Mouse (Mus musculus) testis, adult 2 months (tissue): ENCODE measurements at regions not wholly inside any gene's neighbourhood (a gene's known extent, or its start where the extent isn't known, plus 50 kb on each side); places are given as distances from the start of the nearest gene placed in this dataset.

ENCODE experiments used
- H3K27ac ChIP-seq: fragments of 200-500 bp; 2 replicates; pipeline ENCODE4 v1.5.1; 2012; ENCODE audit warnings: low read depth, low read length; ENCODE audit not compliant: control insufficient read depth, insufficient read depth
- H3K27me3 ChIP-seq: fragments of 200-500 bp; 2 replicates; pipeline ENCODE4 v1.6.1; 2012; ENCODE audit warnings: mild to moderate bottlenecking, low read length, moderate library complexity; ENCODE audit not compliant: control insufficient read depth, insufficient read depth
- H3K36me3 ChIP-seq: fragments of 200-500 bp; 2 replicates; pipeline ENCODE4 v1.6.1; 2012; ENCODE audit warnings: mild to moderate bottlenecking, low read length; ENCODE audit not compliant: control insufficient read depth, insufficient read depth
- H3K4me1 ChIP-seq: fragments of 200-500 bp; 2 replicates; pipeline ENCODE4 v1.6.1; 2012; ENCODE audit warnings: low read length; ENCODE audit not compliant: control insufficient read depth, insufficient read depth
- H3K4me3 ChIP-seq: fragments of 200-500 bp; 2 replicates; pipeline ENCODE4 v1.5.1; 2012; ENCODE audit warnings: low read depth, mild to moderate bottlenecking, low read length, moderate library complexity, mixed read lengths; ENCODE audit not compliant: control insufficient read depth
- CTCF ChIP-seq: fragments of 200-500 bp; IDR thresholded peaks from 2 replicates; pipeline ENCODE4 v1.5.1; 2012; ENCODE audit warnings: low read depth, mild to moderate bottlenecking, inconsistent platforms, low read length, moderate library complexity; ENCODE audit not compliant: control insufficient read depth, insufficient read depth, insufficient replicate concordance
- POLR2A ChIP-seq: fragments of 200-500 bp; IDR thresholded peaks from 2 replicates; pipeline ENCODE4 v1.6.1; 2012; ENCODE audit warnings: low read depth, mild to moderate bottlenecking, inconsistent platforms, low read length, moderate library complexity; ENCODE audit not compliant: control insufficient read depth

DNA sequence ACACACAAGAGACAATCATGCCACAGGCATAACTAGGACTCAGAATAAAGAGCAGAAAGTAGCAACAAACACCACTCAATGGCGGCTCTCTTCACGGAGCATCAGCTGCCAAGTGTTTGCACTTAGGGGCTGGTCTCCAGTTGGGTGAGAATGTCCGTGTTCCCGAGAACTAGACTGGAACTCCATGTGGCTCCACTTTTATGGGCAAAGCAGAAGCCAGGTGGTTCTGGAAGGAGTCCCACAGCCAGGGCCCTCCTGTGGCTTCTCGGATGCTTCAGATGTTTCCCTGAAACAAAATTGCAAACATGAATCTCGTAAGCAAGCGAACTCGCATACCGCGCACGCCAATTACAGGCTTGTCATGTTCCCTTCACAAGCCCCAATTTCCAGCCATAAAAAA is 113.7 kb upstream of the Mgmt start:
- no peaks in the 10 kb centered on the region for H3K4me1 ChIP-seq
- H3K4me3 ChIP-seq: no peak overlapping the region
- no peak for TF ChIP-seq CTCF
- TF ChIP-seq POLR2A: no peak
- H3K27me3 ChIP-seq: no peaks in the 10 kb centered on the region
- no peaks in the 10 kb centered on the region for H3K36me3 ChIP-seq
- H3K27ac ChIP-seq: no peak overlapping the region

DNA sequence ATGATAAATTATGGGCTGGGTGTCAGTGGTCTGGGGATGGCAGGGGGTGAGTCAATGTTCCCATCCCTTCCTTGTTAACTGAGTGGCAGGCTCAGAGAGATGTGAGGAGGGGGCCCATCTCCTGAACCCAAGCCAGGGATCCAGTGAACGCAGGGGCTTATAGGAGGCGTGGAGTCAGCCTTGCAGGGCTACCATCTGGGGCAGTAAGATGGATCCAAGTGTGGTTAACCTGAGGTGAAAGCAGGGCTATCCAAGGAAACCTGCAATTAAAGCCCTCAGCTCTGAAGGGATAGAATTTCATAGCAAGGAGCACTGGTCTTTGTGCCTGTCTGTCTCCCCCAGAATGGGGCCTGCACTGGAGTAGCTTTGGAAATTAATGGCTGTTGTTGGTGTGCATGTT is 103.3 kb upstream of the Mgmt start:
- Histone ChIP-seq H3K27ac (no peak overlapping the region), H3K36me3 (no peaks in the 10 kb centered on the region), H3K27me3 (no peaks in the 10 kb centered on the region), H3K4me1 (no peaks in the 10 kb centered on the region), H3K4me3 (no peak overlapping the region)
- TF ChIP-seq CTCF: no peak
- TF ChIP-seq POLR2A: no peak

DNA sequence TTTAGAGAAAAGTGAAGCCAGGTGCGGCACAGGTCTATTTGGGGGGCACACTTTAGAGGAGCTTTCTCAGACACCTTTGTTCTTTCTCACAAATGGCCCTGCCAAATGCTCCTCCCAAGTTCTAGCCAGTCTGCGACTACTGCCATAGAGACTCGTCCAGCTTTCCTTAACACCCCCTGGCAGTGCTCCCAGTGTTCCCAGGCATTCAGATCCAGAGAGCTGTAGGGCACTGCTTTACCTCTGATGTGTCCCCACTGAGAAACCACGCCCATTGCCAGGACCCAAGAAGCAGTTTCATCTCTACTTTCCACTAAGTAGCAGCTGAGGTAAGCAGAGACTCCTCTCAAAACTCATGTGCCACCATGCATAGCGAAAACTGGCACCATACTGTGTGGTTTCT is 102.3 kb upstream of the Mgmt start:
- Histone ChIP-seq H3K4me1 (no peaks in the 10 kb centered on the region), H3K36me3 (no peaks in the 10 kb centered on the region), H3K4me3 (no peak overlapping the region), H3K27ac (no peak overlapping the region), H3K27me3 (no peaks in the 10 kb centered on the region)
- TF ChIP-seq CTCF (no peak), POLR2A (no peak)

DNA sequence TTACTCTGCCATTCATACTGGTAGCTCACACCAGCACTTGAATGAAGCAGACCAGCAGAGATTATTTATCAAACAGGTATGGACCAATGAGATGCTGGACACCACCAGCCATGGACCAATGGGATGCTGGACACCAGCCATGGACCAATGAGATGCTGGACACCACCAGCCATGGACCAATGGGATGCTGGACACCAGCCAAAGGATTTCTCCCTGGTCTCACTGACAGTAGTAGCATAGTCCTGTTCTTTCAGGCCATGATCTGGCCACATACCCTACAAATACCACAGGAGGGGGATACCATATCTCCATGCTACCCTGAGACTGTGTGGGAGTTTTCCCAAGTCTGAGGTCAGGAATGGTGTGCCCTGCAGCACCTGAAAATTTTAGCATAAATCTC is 98.0 kb upstream of the Mgmt start:
- no peak overlapping the region for H3K4me3 ChIP-seq
- no peaks in the 10 kb centered on the region for H3K36me3 ChIP-seq
- H3K27me3 ChIP-seq: no peaks in the 10 kb centered on the region
- TF ChIP-seq CTCF (no peak), POLR2A (no peak)
- H3K27ac ChIP-seq: no peak overlapping the region
- H3K4me1 ChIP-seq: no peaks in the 10 kb centered on the region

DNA sequence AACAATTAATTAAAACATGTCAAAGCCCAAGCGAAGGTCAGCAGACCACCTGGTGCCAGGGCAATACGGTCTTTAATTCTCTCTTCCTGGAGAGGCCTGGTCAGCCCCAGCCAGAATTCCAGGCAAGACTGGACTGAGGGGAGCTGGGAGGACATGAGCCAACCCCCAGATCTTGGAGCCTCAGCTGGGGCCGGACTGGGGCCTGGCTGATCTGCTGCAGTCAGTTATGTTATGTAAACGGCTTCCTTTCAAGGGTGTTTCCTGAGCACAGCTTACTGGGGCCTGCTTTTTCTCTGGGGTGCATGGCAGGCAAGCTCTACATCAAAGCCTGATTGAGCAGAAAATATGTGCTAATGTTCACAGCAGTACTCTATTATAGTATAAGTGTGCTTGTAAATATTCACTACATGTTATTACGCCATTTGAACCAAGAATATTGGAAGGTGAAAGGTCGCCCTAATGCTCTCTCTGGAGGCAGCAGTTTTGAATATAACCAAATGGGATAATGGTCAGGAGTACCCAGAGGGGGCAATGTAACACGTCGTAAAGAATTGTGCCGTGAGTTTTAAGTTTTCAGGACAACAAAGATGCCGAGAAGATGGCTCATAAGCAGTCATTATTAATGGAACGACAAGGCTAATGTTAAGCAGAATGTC is 96.5 kb upstream of the Mgmt start:
- Histone ChIP-seq H3K27me3 (no peaks in the 10 kb centered on the region), H3K4me3 (no peak overlapping the region), H3K36me3 (no peaks in the 10 kb centered on the region), H3K27ac (no peak overlapping the region), H3K4me1 (no peaks in the 10 kb centered on the region)
- no peak for TF ChIP-seq CTCF
- no peak for TF ChIP-seq POLR2A

DNA sequence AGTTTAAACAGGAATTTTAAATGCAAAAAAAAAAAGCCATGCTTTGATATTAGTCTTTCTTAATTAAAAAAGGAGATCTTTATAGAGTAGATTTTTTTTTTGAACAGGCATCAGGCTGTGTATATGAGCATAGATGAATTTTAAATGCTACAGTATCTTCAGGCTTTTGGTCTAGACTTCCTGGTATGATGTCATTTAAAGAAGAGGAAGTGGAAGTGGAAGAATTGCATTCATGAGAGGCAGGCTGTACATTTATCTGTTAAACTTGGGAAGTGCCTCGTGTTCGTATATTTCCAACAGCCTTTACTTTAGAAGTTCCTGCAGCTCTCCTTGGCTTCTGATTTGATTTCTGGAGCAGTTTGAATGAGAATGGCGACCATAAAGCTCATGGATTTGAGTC is 95.8 kb upstream of the Mgmt start:
- no peak overlapping the region for H3K27ac ChIP-seq
- TF ChIP-seq POLR2A (no peak), CTCF (no peak)
- no peaks in the 10 kb centered on the region for H3K27me3 ChIP-seq
- no peaks in the 10 kb centered on the region for H3K4me1 ChIP-seq
- no peaks in the 10 kb centered on the region for H3K36me3 ChIP-seq
- H3K4me3 ChIP-seq: no peak overlapping the region

DNA sequence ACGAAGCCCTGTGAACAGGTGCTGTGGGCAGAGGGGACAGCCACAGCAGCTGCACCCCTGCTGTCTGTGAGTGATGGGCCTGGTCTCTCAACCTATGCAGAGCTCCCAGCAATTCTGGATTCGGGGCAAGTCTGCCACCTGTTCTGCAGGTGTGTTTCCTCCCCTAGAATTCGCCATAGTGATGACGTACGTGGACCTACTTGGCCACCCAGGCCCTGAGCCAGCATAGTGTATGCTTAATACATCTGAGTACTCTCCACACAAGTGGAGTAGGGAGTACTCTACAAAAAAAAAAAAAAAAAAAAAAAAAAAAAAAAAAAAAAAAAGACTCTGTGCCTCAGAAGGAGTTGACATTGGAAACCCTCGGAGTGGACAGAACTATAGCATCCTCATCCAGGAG is 87.3 kb upstream of the Mgmt start:
- H3K36me3 ChIP-seq: no peaks in the 10 kb centered on the region
- H3K4me3 ChIP-seq: no peak overlapping the region
- no peaks in the 10 kb centered on the region for H3K27me3 ChIP-seq
- H3K27ac ChIP-seq: no peak overlapping the region
- TF ChIP-seq CTCF: no peak
- TF ChIP-seq POLR2A: no peak
- no peaks in the 10 kb centered on the region for H3K4me1 ChIP-seq

DNA sequence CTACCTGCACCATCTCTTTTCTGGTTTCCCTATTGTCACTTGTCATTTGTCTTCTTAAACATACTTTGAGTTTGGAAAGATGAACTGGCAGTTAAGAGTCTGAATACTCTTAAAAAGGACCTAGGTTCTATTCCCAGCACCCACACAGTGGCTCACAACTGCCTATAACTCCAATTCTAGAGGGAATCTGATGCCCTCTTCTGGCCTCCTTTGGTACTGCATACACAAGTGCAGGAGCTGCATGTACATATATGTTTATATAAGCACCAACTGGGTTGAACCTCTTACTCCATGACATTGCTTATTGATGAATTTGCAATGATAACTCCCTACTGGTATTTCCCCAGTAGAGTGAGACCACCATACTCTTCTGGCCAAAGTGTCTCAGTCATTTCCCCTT is 86.4 kb upstream of the Mgmt start:
- TF ChIP-seq CTCF (no peak), POLR2A (no peak)
- Histone ChIP-seq H3K27me3 (no peaks in the 10 kb centered on the region), H3K27ac (no peak overlapping the region), H3K36me3 (no peaks in the 10 kb centered on the region), H3K4me1 (no peaks in the 10 kb centered on the region), H3K4me3 (no peak overlapping the region)
